19 mouse cellular contexts compared by ENCODE assay signal in the genomic region with DNA sequence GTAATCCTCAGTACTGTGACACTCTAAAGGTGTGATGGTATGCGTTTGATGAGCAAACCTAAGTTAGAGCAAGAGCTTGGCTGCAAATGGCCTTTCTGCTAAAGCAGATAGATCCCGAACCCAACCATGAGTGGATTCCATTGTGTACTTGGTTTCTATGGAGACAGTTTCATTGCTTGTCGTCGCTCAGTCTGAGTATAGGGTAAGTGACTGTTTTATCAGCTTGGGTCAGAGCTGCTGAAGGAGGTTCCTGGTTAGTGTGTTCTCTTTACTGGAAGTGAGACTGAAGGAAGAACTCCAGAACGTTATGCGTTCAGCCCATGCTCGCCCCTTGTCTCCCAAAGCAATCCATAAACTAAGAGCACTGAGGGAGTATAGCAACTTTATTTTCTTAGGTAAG. TPM values are rescaled to one million over a fixed set of nuclear protein-coding genes. Genes with fewer than 3 reads are reported as not detected.
DNase-seq lines count a peak whose midpoint lies in the region; ATAC-seq lines count a peak whose summit lies in the region.
"Had no signal": no experiment of that assay in that cellular context is flagged by ENCODE, and none has a peak within 500 bp of the region (broad histone marks: within the 10 kb centered on the region; RNA-seq: fewer than 3 reads in every experiment).

No protein-coding gene starts in this region.

- H3K27ac ChIP-seq in heart, embryonic 16.5 days (ENCODE audit: low read length), result no peak overlapping the region
- H3K27ac ChIP-seq in midbrain, embryonic 13.5 days, result no peak overlapping the region
- no peak overlapping the region for H3K27ac ChIP-seq in midbrain, embryonic 16.5 days (ENCODE audit: low read length)
- H3K27ac ChIP-seq in hindbrain, embryonic 10.5 days, result no peak overlapping the region
- H3K27ac ChIP-seq: embryonic facial prominence, embryonic 13.5 days; kidney, postnatal 0 days; limb, embryonic 13.5 days; liver, embryonic 13.5 days; neural tube, embryonic 12.5 days had no signal

- no peak overlapping the region for H3K9ac ChIP-seq in heart, embryonic 16.5 days (ENCODE audit: low read length)
- H3K9ac ChIP-seq in midbrain, embryonic 13.5 days (replicated peaks), result no peak overlapping the region
- H3K9ac ChIP-seq in midbrain, embryonic 16.5 days (ENCODE audit: low read depth, low read length), result no peak overlapping the region
- H3K9ac ChIP-seq: embryonic facial prominence, embryonic 13.5 days; limb, embryonic 13.5 days; liver, embryonic 13.5 days; neural tube, embryonic 12.5 days had no signal

- H3K27me3 ChIP-seq in heart, embryonic 16.5 days (ENCODE audit: control insufficient read depth, insufficient read depth, low read length), result no peaks in the 10 kb centered on the region
- H3K27me3 ChIP-seq in midbrain, embryonic 13.5 days, result no peaks in the 10 kb centered on the region
- no peaks in the 10 kb centered on the region for H3K27me3 ChIP-seq in midbrain, embryonic 16.5 days (ENCODE audit: control insufficient read depth, insufficient read depth, low read depth, low read length)
- H3K27me3 ChIP-seq in hindbrain, embryonic 10.5 days (ENCODE audit: insufficient read depth, poor library complexity, severe bottlenecking), result no peaks in the 10 kb centered on the region
- H3K27me3 ChIP-seq: embryonic facial prominence, embryonic 13.5 days; liver, embryonic 13.5 days; megakaryocyte, embryonic 14.5 days; neural tube, embryonic 12.5 days had no signal

- peak; percentile 60 for DNase-seq in heart, adult 11 months
- DNase-seq in heart, postnatal 10 days, result no peak
- no peak for DNase-seq in heart, adult 9 months (ENCODE audit: low spot score in 2 of 2)
- no peak for DNase-seq in hindbrain, embryonic 10.5 days (ENCODE audit: low spot score)
- DNase-seq: cerebellum, adult 9-10 months; gastrocnemius, postnatal 14 days; kidney, adult 11 months; layer of hippocampus, postnatal 36 days; liver, embryonic 13.5 days; lung, postnatal 10 days; thymus, postnatal 14 days had no signal

- 22% methylated on average over 7 of the region's 7 CpGs for WGBS in heart, embryonic 16.5 days
- 51% methylated on average over 7 of the region's 7 CpGs for WGBS in midbrain, embryonic 13.5 days
- WGBS in midbrain, embryonic 16.5 days, result 46% methylated on average over 7 of the region's 7 CpGs
- WGBS in hindbrain, embryonic 10.5 days, result 53% methylated on average over 7 of the region's 7 CpGs

- H3K4me1 ChIP-seq in heart, embryonic 16.5 days (ENCODE audit: control insufficient read depth, insufficient read depth, low read length), result peaks cover 33% of the 10 kb centered on the region
- H3K4me1 ChIP-seq in midbrain, embryonic 13.5 days (replicated peaks), result peaks cover 21% of the 10 kb centered on the region
- H3K4me1 ChIP-seq in midbrain, embryonic 16.5 days (ENCODE audit: control insufficient read depth, insufficient read depth, low read length), result peaks cover 11% of the 10 kb centered on the region
- peaks cover 24% of the 10 kb centered on the region for H3K4me1 ChIP-seq in hindbrain, embryonic 10.5 days (replicated peaks)

- ATAC-seq in heart, embryonic 16.5 days (replicated peaks; ENCODE audit: extremely low read depth, insufficient read depth, low FRiP score), result 0 out of 2 replicates have a peak, but pooled peaks have one; percentile 26
- ATAC-seq in midbrain, embryonic 13.5 days, result peak; percentile 51; the same call in 1 of the 2 replicates
- ATAC-seq in midbrain, embryonic 16.5 days, result no peak

- H3K9me3 ChIP-seq in heart, embryonic 16.5 days (replicated peaks; ENCODE audit: control insufficient read depth, low read length), result no peaks in the 10 kb centered on the region
- no peaks in the 10 kb centered on the region for H3K9me3 ChIP-seq in midbrain, embryonic 13.5 days
- H3K9me3 ChIP-seq in midbrain, embryonic 16.5 days (replicated peaks; ENCODE audit: control insufficient read depth, low read length, poor library complexity, severe bottlenecking), result no peaks in the 10 kb centered on the region
- H3K9me3 ChIP-seq in hindbrain, embryonic 10.5 days, result no peaks in the 10 kb centered on the region
- H3K9me3 ChIP-seq: embryonic facial prominence, embryonic 13.5 days; limb, embryonic 13.5 days; liver, embryonic 13.5 days; megakaryocyte, embryonic 14.5 days; neural tube, embryonic 12.5 days had no signal

- intact Hi-C loops in heart, postnatal 10 days (cut with DNase I), result no loop called here

- no peak overlapping the region for H3K4me2 ChIP-seq in heart, embryonic 16.5 days (ENCODE audit: low read depth, low read length)
- H3K4me2 ChIP-seq in midbrain, embryonic 13.5 days (replicated peaks), result no peak overlapping the region
- no peak overlapping the region for H3K4me2 ChIP-seq in midbrain, embryonic 16.5 days (ENCODE audit: low read length)
- H3K4me2 ChIP-seq: embryonic facial prominence, embryonic 13.5 days; limb, embryonic 13.5 days; liver, embryonic 13.5 days; neural tube, embryonic 12.5 days had no signal

- H3K4me3 ChIP-seq in heart, embryonic 16.5 days (ENCODE audit: low read length), result no peak overlapping the region
- H3K4me3 ChIP-seq in midbrain, embryonic 13.5 days (replicated peaks), result no peak overlapping the region
- H3K4me3 ChIP-seq in midbrain, embryonic 16.5 days (ENCODE audit: low read depth, low read length), result no peak overlapping the region
- H3K4me3 ChIP-seq in hindbrain, embryonic 10.5 days, result no peak overlapping the region
- H3K4me3 ChIP-seq: embryonic facial prominence, embryonic 13.5 days; limb, embryonic 13.5 days; liver, embryonic 13.5 days; megakaryocyte, embryonic 14.5 days; neural tube, embryonic 12.5 days had no signal

- H3K36me3 ChIP-seq in heart, embryonic 16.5 days (ENCODE audit: control insufficient read depth, insufficient read depth), result no peaks in the 10 kb centered on the region
- H3K36me3 ChIP-seq in midbrain, embryonic 13.5 days, result no peaks in the 10 kb centered on the region
- no peaks in the 10 kb centered on the region for H3K36me3 ChIP-seq in midbrain, embryonic 16.5 days (ENCODE audit: control insufficient read depth, insufficient read depth, low read length)
- H3K36me3 ChIP-seq in hindbrain, embryonic 10.5 days, result no peaks in the 10 kb centered on the region
- H3K36me3 ChIP-seq: embryonic facial prominence, embryonic 13.5 days; limb, embryonic 13.5 days; liver, embryonic 13.5 days; neural tube, embryonic 12.5 days had no signal

RNA-seq across cellular contexts. Expression of a gene that starts 54.4 kb away (rescaled TPM):
- 10 to 100 TPM; 25.7 to 28.4 TPM for total RNA-seq in heart, postnatal 10 days (2021)
- polyA plus RNA-seq in heart, embryonic 16.5 days (2015; fragmentation: Nextera tagmentation; extraction: Ambion mirVana), result 5.1 and 5.7 TPM in 2 replicates
- polyA plus RNA-seq in midbrain, embryonic 13.5 days (2015; fragmentation: Nextera tagmentation; extraction: Ambion mirVana), result 6.3 TPM in 2 replicates
- 10.7 and 11.0 TPM in 2 replicates for polyA plus RNA-seq in midbrain, embryonic 16.5 days (2015; fragmentation: Nextera tagmentation; extraction: Ambion mirVana)
- polyA plus RNA-seq in hindbrain, embryonic 10.5 days (2016; fragmentation: Nextera tagmentation; extraction: Ambion mirVana), result 1.2 and 1.6 TPM in 2 replicates
